Mouse (Mus musculus): Measurements from ENCODE around the gene Slc41a3. TPM values are rescaled to one million over a fixed set of nuclear protein-coding genes. Genes with fewer than 3 reads are reported as not detected.
A peak's percentile ranks its signal among the peaks of the same experiment; 100 is the strongest.
"Not testable (repeated sequence)": the region's sequence is repeated elsewhere in the genome, so short reads cannot be mapped to it uniquely, and the experiment has no call there.

Gene Slc41a3
- total RNA-seq, 1 experiment from 2014 or later = 18.9 TPM

- no peak for DNase-seq
Measured at GRCm38 (mm10) chr6:90625207-90625994, 20.9 kb downstream of the Slc41a3 start.

GRCm38 (mm10) chr6:90627556-90627955, 23.0 kb downstream of the Slc41a3 start:
- DNase-seq = no peak

- DNase-seq = no peak
Measured at GRCm38 (mm10) chr6:90629506-90629905, 25.0 kb downstream of the Slc41a3 start.

GRCm38 (mm10) chr6:90630427-90630826, 25.9 kb downstream of the Slc41a3 start:
- no peak for DNase-seq

- not testable (repeated sequence) for DNase-seq
Measured at GRCm38 (mm10) chr6:90632526-90632925, 28.0 kb downstream of the Slc41a3 start.

GRCm38 (mm10) chr6:90635081-90635480, 30.6 kb downstream of the Slc41a3 start:
- no peak for DNase-seq

- DNase-seq = no peak
Measured at GRCm38 (mm10) chr6:90635611-90636010, 31.1 kb downstream of the Slc41a3 start.

GRCm38 (mm10) chr6:90643057-90643456, 38.5 kb downstream of the Slc41a3 start:
- no peak for DNase-seq

- no peak for DNase-seq
Measured at GRCm38 (mm10) chr6:90644965-90645364, 40.4 kb downstream of the Slc41a3 start.

- no peak for DNase-seq
Measured at GRCm38 (mm10) chr6:90648391-90648790, 43.9 kb downstream of the Slc41a3 start.

GRCm38 (mm10) chr6:90649279-90649678, 44.8 kb downstream of the Slc41a3 start:
- no peak for DNase-seq

- no peak for DNase-seq
Measured at GRCm38 (mm10) chr6:90650634-90651033, 46.1 kb downstream of the Slc41a3 start.

- DNase-seq = peak; percentile 60
Measured at GRCm38 (mm10) chr6:90653736-90654135, 49.2 kb downstream of the Slc41a3 start.

GRCm38 (mm10) chr6:90656344-90656850, 51.9 kb downstream of the Slc41a3 start:
- DNase-seq = peak; percentile 26

- no peak for DNase-seq
Measured at GRCm38 (mm10) chr6:90659913-90660312, 55.4 kb downstream of the Slc41a3 start.

GRCm38 (mm10) chr6:90660398-90661028, 56.0 kb downstream of the Slc41a3 start:
- DNase-seq = no peak

GRCm38 (mm10) chr6:90661029-90661399, 56.5 kb downstream of the Slc41a3 start:
- no peak for DNase-seq

GRCm38 (mm10) chr6:90662148-90662547, 57.6 kb downstream of the Slc41a3 start:
- peak; percentile 36 for DNase-seq

GRCm38 (mm10) chr6:90663736-90664135, 59.2 kb downstream of the Slc41a3 start:
- DNase-seq = no peak

GRCm38 (mm10) chr6:90668693-90669092, 64.2 kb downstream of the Slc41a3 start:
- DNase-seq = no peak

- DNase-seq = no peak
Measured at GRCm38 (mm10) chr6:90678759-90679158, 74.2 kb downstream of the Slc41a3 start.

GRCm38 (mm10) chr6:90680401-90680800, 75.9 kb downstream of the Slc41a3 start:
- DNase-seq = no peak

- DNase-seq = no peak
Measured at GRCm38 (mm10) chr6:90683831-90684532, 79.5 kb downstream of the Slc41a3 start.
